7 mouse cellular contexts compared by ENCODE assay signal in the genomic region with DNA sequence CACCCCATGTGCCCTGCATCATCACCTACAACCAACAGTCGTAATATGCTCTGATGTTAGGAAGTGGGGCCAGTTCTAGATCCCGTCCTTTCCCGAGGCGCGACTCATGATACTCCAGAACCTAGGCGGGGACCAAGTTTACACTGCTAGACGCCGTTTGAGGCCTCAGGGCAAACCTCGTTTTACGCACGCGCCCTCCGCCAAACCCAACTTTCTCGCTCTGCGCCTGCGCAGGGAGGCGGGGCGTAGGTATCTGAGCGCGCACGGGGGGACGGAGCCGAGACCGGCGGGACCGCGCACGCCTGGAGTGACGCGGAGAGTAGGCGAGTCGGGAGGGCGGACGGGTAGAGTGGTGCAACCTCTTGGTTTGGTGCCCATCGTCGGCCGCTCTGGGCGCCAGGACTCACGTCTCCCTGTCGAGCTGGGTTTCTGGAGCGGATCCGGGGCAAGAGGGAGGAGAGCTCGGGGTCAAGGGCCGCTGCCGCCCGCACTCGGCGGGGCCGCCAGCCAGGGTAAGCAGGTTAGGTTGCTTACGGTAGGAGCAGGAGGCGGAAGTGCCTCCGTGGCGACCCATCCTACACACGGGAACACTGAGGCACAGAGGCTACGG. TPM values are rescaled to one million over a fixed set of nuclear protein-coding genes. Genes with fewer than 3 reads are reported as not detected.
DNase-seq lines count a peak whose midpoint lies in the region; ATAC-seq lines count a peak whose summit lies in the region.

A gene (plus strand): TSS at position 457 of the 610 bp plus-strand sequence.

- WGBS in embryonic facial prominence, embryonic 11.5 days: under 1% methylated on average over 55 of the region's 55 CpGs
- under 1% methylated on average over 55 of the region's 55 CpGs for WGBS in limb, embryonic 10.5 days
- under 1% methylated on average over 54 of the region's 55 CpGs for WGBS in midbrain, embryonic 13.5 days

- H3K27ac ChIP-seq in embryonic facial prominence, embryonic 11.5 days (replicated peaks; ENCODE audit: low read depth, low read length): peak within 1 kb of the TSS; percentile 28; the same call in 1 of the 2 replicates
- peak within 1 kb of the TSS; percentile 96 for H3K27ac ChIP-seq in limb, embryonic 10.5 days
- H3K27ac ChIP-seq in midbrain, embryonic 13.5 days: peak within 1 kb of the TSS; percentile 87

- H3K9me3 ChIP-seq in embryonic facial prominence, embryonic 11.5 days (replicated peaks; ENCODE audit: control insufficient read depth, low read length): no peaks in the 10 kb centered on the region
- H3K9me3 ChIP-seq in limb, embryonic 10.5 days (replicated peaks): no peaks in the 10 kb centered on the region
- H3K9me3 ChIP-seq in midbrain, embryonic 13.5 days: no peaks in the 10 kb centered on the region

- peaks cover 3% of the 10 kb centered on the region; the same call in 1 of the 2 replicates for H3K4me1 ChIP-seq in embryonic facial prominence, embryonic 11.5 days (ENCODE audit: control insufficient read depth, insufficient read depth, low read length)
- H3K4me1 ChIP-seq in limb, embryonic 10.5 days: peaks cover 19% of the 10 kb centered on the region
- H3K4me1 ChIP-seq in midbrain, embryonic 13.5 days (replicated peaks): peaks cover 41% of the 10 kb centered on the region

- H3K4me3 ChIP-seq in embryonic facial prominence, embryonic 11.5 days (ENCODE audit: low read depth, low read length): peak within 1 kb of the TSS; percentile 63
- peak within 1 kb of the TSS; percentile 97 for H3K4me3 ChIP-seq in limb, embryonic 10.5 days
- peak within 1 kb of the TSS; percentile 90 for H3K4me3 ChIP-seq in midbrain, embryonic 13.5 days (replicated peaks)

- H3K27me3 ChIP-seq in embryonic facial prominence, embryonic 11.5 days (ENCODE audit: control insufficient read depth, insufficient read depth, low read length): no peaks in the 10 kb centered on the region
- peaks cover 6% of the 10 kb centered on the region for H3K27me3 ChIP-seq in limb, embryonic 10.5 days (ENCODE audit: low read depth, poor library complexity, severe bottlenecking)
- H3K27me3 ChIP-seq in midbrain, embryonic 13.5 days: peaks cover 3% of the 10 kb centered on the region

- DNase-seq in adrenal gland, postnatal 14 days: peak; percentile 100
- peak; percentile 99 for DNase-seq in embryonic facial prominence, embryonic 11.5 days (ENCODE audit: low spot score)
- DNase-seq in kidney, adult 11 months: peak; percentile 99
- DNase-seq in limb, embryonic 10.5 days (ENCODE audit: low spot score): peak; percentile 99
- peak; percentile 99 for DNase-seq in spleen, adult 12 weeks (ENCODE audit: low spot score)

- no peaks in the 10 kb centered on the region for H3K36me3 ChIP-seq in embryonic facial prominence, embryonic 11.5 days (replicated peaks; ENCODE audit: control insufficient read depth, insufficient read depth, low read depth, low read length)
- H3K36me3 ChIP-seq in limb, embryonic 10.5 days: peaks cover 9% of the 10 kb centered on the region
- 0 out of 2 replicates have a peak, but pooled peaks cover 3% of the 10 kb centered on the region for H3K36me3 ChIP-seq in midbrain, embryonic 13.5 days

- peak within 1 kb of the TSS; percentile 92 for H3K9ac ChIP-seq in embryonic facial prominence, embryonic 11.5 days (replicated peaks; ENCODE audit: low read length)
- H3K9ac ChIP-seq in midbrain, embryonic 13.5 days (replicated peaks): peak within 1 kb of the TSS; percentile 88

- peak; percentile 96 for ATAC-seq in embryonic facial prominence, embryonic 11.5 days (replicated peaks; ENCODE audit: insufficient number of reproducible peaks, low FRiP score, low TSS enrichment, low read depth)
- ATAC-seq in granulocyte monocyte progenitor cell, adult 5-6 weeks (replicated peaks; ENCODE audit: poor library complexity, severe bottlenecking): peak; percentile 83
- peak; percentile 97 for ATAC-seq in midbrain, embryonic 13.5 days

- H3K4me2 ChIP-seq in embryonic facial prominence, embryonic 11.5 days (ENCODE audit: low read depth, low read length): peak within 1 kb of the TSS; percentile 65
- H3K4me2 ChIP-seq in midbrain, embryonic 13.5 days (replicated peaks): peak within 1 kb of the TSS; percentile 72

RNA-seq across cellular contexts. Expression of the gene that starts here (rescaled TPM):
- 45.4 and 49.8 TPM in 2 replicates for total RNA-seq in adrenal gland, postnatal 14 days (2021)
- 110 and 114 TPM in 2 replicates for polyA plus RNA-seq in embryonic facial prominence, embryonic 11.5 days (2014; fragmentation: Nextera tagmentation; extraction: Ambion mirVana)
- 79.5 and 85.5 TPM in 2 replicates for total RNA-seq in granulocyte monocyte progenitor cell, adult 5-6 weeks (2014; fragmentation: Nextera tagmentation)
- total RNA-seq in granulocyte monocyte progenitor cell, adult 5-6 weeks (2017): 117 and 126 TPM in 2 replicates
- 107 and 113 TPM in 2 replicates for polyA plus RNA-seq in limb, embryonic 10.5 days (2016; fragmentation: Nextera tagmentation; extraction: Ambion mirVana)
- polyA plus RNA-seq in midbrain, embryonic 13.5 days (2015; fragmentation: Nextera tagmentation; extraction: Ambion mirVana): 117 and 120 TPM in 2 replicates

Comparison
In these comparisons a context has a peak if more than half of its experiments do, and no peak if none do; other contexts are left out.
1. Peak in every context shown above with its lines: DNase-seq, ATAC-seq, H3K4me3 ChIP-seq and H3K27ac ChIP-seq.
2. H3K27ac ChIP-seq: peak in every context shown above with its lines; median percentile 96 in limb, embryonic 10.5 days; 87 in midbrain, embryonic 13.5 days; 28 in embryonic facial prominence, embryonic 11.5 days.